Mouse (Mus musculus) embryonic fibroblast, embryonic 13.5 days (primary cell): ENCODE results near the gene A630076J17Rik.

Experiments used
- CTCF ChIP-seq: IDR thresholded peaks from 2 replicates; pipeline ENCODE4 v1.5.1; 2011; ENCODE audit warnings: mild to moderate bottlenecking, control low read depth, low read length, moderate library complexity, borderline replicate concordance; ENCODE audit not compliant: insufficient read depth
- POLR2A ChIP-seq: IDR thresholded peaks from 2 replicates; pipeline ENCODE4 v1.6.1; 2011; ENCODE audit warnings: low read depth, mild to moderate bottlenecking, control low read depth, low read length, moderate library complexity

DNA sequence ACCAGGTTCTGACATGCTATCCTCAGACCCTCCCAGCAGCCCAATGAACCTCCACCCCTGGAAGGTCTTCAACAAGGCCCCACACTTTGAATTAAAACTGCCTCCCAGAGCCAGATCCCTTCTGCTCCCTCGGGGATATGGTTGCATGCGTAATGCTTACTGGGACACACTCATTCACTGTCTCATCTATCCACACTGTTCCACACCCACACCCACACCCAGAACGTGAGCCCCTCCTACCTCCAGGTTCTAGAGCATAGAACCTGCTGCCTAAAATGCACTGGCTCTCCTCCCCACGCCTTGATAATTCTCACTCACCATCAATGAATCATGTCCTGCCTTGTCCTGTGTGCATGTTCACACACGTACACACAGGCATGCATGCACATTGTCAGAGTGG lies 15.8 kb upstream of the A630076J17Rik start:
- TF ChIP-seq POLR2A, result no peak
- no peak for TF ChIP-seq CTCF
